Mouse (Mus musculus) MEL-GATA-1-ER (cell line): ENCODE measurements around the gene Gh.
A peak's percentile ranks its signal among the peaks of the same experiment; 100 is the strongest.
"Not testable (repeated sequence)": the region's sequence is repeated elsewhere in the genome, so short reads cannot be mapped to it uniquely, and the experiment has no call there.

Source experiments
- DNase-seq: peaks from one replicate; pipeline ENCODE4 v3.0.0-alpha.2; 2012; ENCODE audit warnings: low read depth; ENCODE audit errors: extremely low read depth

The Gh gene

GRCm38 (mm10) chr11:106301765-106302164 is at the start of gene Gh:
Gene Gh, minus strand, starts transcription at chr11:106301865.
- DNase-seq = no peak

- DNase-seq = no peak
Measured at GRCm38 (mm10) chr11:106351253-106351652, 49.6 kb upstream of the Gh start.

GRCm38 (mm10) chr11:106350853-106351252 is 49.2 kb upstream of the Gh start:
- DNase-seq = no peak

GRCm38 (mm10) chr11:106349772-106350171 is 48.1 kb upstream of the Gh start:
- no peak for DNase-seq

GRCm38 (mm10) chr11:106344910-106345309 is 43.2 kb upstream of the Gh start:
- no peak for DNase-seq

- DNase-seq = no peak
Measured at GRCm38 (mm10) chr11:106340990-106341520, 39.4 kb upstream of the Gh start.

GRCm38 (mm10) chr11:106339323-106339722 is 37.7 kb upstream of the Gh start:
- DNase-seq = not testable (repeated sequence)

- DNase-seq = no peak
Measured at GRCm38 (mm10) chr11:106338870-106339269, 37.2 kb upstream of the Gh start.

- no peak for DNase-seq
Measured at GRCm38 (mm10) chr11:106338029-106338428, 36.4 kb upstream of the Gh start.

GRCm38 (mm10) chr11:106334066-106334465 is 32.4 kb upstream of the Gh start:
- no peak for DNase-seq

GRCm38 (mm10) chr11:106332458-106332857 is 30.8 kb upstream of the Gh start:
- DNase-seq = no peak

GRCm38 (mm10) chr11:106329682-106330081 is 28.0 kb upstream of the Gh start:
- peak; percentile 24 for DNase-seq

GRCm38 (mm10) chr11:106329128-106329527 is 27.5 kb upstream of the Gh start:
- no peak for DNase-seq

GRCm38 (mm10) chr11:106328521-106328920 is 26.9 kb upstream of the Gh start:
- DNase-seq = no peak

GRCm38 (mm10) chr11:106326475-106326874 is 24.8 kb upstream of the Gh start:
- peak; percentile 58 for DNase-seq

GRCm38 (mm10) chr11:106325566-106326206 is 24.0 kb upstream of the Gh start:
- DNase-seq = peak; percentile 18

GRCm38 (mm10) chr11:106324858-106325257 is 23.2 kb upstream of the Gh start:
- no peak for DNase-seq

- no peak for DNase-seq
Measured at GRCm38 (mm10) chr11:106318406-106319366, 17.0 kb upstream of the Gh start.

- DNase-seq = no peak
Measured at GRCm38 (mm10) chr11:106317801-106318200, 16.1 kb upstream of the Gh start.

- DNase-seq = no peak
Measured at GRCm38 (mm10) chr11:106316416-106316815, 14.8 kb upstream of the Gh start.

- no peak for DNase-seq
Measured at GRCm38 (mm10) chr11:106314333-106314812, 12.7 kb upstream of the Gh start, which contains the start of gene Cd79b. Gene Cd79b, minus strand, starts transcription at chr11:106314762.

- no peak for DNase-seq
Measured at GRCm38 (mm10) chr11:106313533-106313932, 11.9 kb upstream of the Gh start.
